Mouse (Mus musculus) neutrophil, adult 5-6 weeks (primary cell): ENCODE results near the gene Cnot4. TPM values are rescaled to one million over a fixed set of nuclear protein-coding genes. Genes with fewer than 3 reads are reported as not detected.
"Not testable (repeated sequence)": the region's sequence is repeated elsewhere in the genome, so short reads cannot be mapped to it uniquely, and the experiment has no call there.

Experiments used
- ATAC-seq: fragments of 151-379, 151-347 bp; 2 replicates; pipeline ENCODE4 v1.8.0; 2017; ENCODE audit warnings: mild to moderate bottlenecking, moderate TSS enrichment; ENCODE audit not compliant: insufficient number of reproducible peaks, poor library complexity, low FRiP score, severe bottlenecking; ENCODE audit errors: extremely low read depth
- total RNA-seq: library from RNA; stranded (forward); fragments of 200-1000 nt; gene quantifications from 2 replicates; pipeline ENCODE4 v1.2.3, GENCODE M21; 2017

Cnot4 gene
- total RNA-seq: 53.3 and 57.0 TPM in 2 replicates

DNA sequence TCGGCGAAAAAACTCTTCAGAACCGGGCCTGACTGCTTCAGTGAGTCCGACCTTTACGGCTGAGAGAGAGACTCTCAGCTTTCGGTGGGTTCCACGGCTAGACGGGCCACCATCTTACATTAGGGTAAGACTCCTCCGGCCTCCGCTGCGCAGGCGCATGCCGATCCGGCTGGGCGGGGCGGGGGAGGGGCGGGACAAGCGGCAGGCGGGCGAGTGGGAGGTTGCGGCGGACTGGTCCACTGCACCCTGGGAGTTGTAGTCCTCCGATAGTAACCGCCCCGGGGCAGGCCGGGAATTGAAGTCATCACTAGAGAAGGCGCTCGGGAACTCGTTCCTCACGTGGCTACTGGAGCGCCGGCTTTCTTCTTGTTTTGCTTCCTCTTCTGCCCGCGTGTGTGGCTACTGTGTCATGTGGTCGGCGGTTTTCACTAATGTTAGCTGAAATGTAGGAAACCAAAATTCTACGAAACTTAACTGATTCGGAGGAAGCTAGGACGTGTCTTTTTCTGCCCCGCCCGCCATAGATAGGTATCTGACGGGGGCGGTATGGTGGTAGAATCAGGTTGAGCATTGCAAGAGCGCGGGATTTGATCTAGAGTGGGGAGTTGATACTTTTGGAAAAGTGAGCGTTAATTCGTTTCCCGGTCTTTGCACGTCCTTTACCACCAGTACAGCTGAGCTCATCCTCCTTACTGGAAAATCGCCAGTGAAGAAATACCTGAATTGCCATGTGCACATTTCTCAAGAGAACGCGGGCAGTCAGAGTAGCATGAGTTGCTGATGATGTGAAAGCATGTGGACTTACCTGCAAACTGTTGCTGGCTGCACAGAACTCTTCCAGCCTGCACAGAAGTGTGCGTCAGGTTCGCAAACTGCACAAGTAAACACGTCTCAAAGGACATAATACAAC lies at the start of gene Cnot4:
Gene Cnot4 (minus strand): TSS at position 146 of the 910 bp plus-strand sequence.
- peak; percentile 98 for ATAC-seq

DNA sequence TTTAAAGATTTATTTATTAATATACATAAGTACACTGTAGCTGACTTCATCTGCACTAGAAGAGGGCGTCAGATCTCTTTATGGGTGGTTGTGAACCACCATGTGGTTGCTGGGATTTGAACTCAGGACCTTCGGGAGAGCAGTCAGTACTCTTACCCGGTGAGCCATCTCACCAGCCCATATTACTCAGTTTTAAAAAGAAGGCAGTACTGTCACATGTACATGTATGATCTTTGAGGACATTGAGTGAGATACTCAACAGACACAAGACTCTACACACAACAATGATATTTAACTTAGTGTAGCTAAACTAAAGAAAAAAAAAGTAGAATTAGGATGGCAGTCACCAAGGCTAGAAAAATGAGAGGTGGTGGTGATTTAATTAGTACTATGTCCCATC lies 45.8 kb upstream of the Cnot4 start:
- ATAC-seq: not testable (repeated sequence)

DNA sequence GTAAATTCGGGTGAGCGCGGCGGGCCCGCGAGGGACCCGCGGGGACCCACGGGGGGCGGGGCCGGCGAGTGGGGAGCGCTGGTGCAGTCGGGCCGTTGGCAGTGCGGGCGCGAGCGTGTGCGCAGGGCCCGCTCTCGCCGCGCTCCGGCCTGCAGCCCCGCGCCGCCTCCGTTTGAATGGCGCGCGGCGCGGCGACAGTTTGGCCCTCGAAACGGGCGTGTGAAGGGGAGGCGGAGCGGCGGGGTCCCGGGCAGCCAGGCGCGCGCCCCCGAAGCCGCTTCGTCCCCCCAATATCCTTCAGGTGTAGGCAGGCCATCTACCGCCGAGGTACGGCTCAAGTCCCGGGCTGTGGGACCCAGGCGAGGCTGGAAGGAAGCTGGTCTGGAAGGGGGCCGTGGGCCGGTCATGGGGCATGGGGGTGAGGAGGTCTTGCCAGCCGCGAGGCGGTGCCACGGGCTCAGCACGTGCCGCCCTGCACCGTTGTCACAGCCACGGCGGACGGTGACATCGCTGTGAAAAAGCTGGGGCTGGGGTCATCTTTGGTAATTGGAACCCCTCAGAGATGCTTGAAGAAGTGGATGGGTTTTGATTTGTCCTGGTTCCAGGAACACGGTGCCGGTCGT lies 44.2 kb upstream of the Cnot4 start:
- ATAC-seq: no peak

DNA sequence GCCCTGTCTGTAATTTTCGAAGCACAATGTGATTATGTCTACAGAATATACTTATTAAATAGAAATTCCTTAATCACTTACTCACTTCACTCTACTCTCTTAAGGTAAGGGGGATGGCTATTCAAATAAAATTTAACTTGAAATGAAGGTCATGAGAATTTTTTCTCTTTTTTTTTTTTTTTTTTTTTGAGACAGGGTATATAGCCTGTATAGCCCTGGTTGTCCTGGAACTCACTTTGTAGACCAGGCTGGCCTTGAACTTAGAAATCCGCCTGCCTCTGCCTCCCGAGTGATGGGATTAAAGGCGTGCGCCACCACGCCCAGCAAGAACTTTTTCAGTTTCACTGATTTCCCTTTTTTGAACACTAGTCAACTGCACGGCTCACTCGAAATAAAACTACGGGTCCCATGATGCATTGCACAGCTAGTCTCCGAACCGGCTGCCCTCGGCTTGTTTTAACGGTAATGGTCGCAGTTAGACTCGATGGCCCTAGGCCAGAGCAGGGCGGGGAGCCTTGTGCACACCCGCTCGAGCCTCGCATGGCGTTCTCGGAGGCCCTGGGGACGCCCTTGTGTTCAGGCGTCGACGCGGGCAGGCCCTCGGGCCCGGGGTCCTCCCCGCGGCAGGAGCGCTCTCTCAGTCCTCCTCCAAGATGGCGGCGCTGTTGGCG lies 43.6 kb upstream of the Cnot4 start, which contains the start of gene Nup205:
Gene Nup205 (plus strand): TSS at position 443 of the 671 bp plus-strand sequence.
- peak; percentile 87 for ATAC-seq

DNA sequence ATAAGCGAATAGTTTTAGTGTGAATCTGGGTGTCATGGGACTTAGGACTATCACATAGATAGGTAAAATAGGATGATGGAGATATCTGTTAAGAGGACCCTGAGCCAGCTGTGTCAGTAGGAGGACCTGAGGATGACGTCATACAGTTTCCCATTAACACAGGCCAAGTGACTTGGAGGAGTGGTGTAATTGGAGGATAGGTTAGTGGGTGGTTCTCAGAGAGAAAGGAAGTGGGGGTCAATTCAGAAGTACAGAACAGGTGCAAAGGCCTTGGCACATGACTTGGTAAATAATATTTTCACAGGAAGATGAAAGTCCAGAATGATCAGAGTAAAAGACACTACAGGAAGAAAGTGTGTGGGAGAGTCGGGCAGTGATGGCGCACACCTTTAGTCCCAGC lies 39.7 kb upstream of the Cnot4 start:
- no peak for ATAC-seq

DNA sequence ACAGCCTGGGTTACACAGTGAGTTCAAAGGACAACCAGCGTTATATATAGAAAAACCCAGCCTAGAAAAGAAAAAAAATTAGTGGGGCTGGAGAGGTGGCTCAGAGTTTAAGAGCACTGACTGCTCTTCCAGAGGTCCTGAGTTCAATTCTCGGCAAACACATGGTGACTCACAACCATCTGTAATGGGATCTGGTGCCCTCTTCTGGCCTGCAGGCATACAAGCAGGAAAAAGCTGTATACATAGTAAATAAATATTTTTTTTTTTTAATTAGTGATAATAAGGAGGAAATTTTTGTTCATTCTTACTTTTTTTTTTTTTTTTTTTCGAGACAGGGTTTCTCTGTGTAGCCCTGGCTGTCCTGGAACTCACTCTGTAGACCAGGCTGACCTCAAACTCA lies 38.5 kb upstream of the Cnot4 start:
- ATAC-seq: not testable (repeated sequence)

DNA sequence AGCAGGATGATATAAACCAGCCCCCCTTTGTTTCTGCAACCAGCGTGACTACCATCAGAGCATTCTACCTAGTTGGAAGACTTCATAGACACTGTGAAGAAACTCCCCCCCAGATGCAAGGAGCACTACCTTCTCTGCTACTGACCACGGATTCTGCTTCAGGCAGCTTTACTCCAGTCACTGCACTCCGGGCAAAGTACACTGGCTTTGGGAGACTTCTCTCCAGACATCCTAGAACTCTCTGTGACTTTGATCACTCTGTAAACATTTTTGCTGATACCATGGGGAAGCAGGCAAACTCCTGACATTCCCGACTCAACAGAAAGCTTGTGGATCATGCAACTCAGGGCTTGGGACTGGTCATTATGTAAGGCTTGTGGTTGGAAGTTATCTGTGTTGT lies 35.7 kb upstream of the Cnot4 start:
- ATAC-seq: no peak

DNA sequence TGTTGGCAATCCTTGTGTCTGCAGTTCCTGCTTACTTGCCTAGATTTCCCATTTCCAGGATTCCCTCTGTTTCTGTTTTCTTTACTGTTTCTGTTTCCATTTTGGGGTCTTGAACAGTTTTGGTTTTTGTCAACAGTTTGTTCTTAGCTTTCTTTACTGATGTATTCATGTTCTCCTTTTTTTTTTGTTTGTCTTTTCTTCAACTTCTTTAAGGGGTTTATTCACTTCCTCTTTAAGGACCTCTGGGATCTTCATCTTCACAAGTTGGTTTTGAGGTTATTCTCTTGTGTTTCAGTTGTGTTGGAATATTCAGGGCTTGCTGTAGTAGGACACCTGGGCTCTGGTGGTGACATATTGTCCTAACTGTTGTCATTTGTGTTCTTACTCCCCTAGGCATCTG lies 21.0 kb upstream of the Cnot4 start:
- ATAC-seq: no peak

DNA sequence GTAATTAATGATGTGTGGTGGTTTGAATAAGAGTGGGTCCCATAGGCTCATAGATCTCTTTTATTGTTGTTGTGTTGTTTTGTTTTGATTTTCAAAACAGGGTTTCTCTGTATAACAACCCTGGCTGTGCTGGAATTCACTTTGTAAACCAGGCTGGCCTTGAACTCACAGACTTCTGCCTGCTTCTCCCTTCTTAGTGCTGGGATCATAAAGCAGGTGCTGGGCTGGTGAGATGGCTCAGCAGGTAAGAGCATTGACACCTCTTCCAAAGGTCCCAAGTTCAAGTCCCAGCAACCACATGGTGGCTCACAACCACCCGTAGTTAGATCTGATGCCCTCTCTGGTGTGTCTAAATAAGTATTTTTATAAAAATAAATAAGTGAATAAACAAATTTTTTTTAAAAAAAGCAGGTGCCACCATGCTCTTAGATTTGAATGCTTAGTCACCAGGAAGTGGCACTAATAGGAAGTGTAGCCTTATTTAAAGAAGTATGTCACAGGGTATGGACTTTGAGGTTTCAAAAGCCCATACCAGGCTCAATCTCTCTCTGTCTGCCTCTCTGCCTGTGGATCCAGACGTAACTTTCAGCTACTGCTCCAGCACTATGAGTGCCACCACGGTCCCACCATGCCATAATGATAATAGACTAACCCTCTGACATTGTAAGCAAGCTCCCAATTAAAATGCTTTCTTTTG lies 14.3 kb upstream of the Cnot4 start:
- no peak for ATAC-seq

DNA sequence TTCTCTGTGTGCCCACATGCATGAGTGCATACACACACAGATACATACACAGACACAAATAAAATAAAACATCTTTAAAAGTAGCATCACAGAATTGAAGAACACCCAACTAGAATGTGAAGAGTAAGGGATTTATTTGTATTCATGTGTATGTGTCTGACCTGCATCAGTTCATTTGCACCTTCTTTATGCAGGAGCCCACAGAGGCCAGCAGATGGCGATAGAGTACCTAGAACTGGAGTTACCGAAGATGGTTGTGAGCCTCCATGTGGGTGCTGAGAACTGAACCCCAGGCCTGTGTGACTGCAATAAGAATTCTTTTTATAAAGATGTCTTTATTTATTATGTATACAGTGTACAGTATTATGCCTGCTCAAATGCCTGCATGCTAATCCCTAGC lies 12.0 kb upstream of the Cnot4 start:
- no peak for ATAC-seq

DNA sequence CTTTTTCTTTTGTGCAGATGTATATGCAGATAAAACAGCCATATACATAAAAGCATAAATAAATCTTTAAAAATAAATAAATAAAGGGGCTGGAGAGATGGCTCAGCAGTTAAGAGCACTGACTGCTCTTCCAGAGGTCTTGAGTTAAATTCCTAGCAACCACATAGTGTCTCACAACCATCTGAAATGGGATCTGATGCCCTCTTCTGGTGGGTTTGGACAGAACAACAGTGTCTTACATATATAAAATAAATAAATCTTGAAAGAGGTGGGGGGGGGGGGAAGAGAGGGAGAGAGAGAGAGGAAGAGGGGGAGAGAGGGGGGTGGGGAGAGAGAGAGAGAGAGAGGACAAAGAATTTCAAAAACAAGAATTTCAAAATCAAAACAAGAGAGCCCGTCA lies 6.8 kb upstream of the Cnot4 start:
- ATAC-seq: no peak

DNA sequence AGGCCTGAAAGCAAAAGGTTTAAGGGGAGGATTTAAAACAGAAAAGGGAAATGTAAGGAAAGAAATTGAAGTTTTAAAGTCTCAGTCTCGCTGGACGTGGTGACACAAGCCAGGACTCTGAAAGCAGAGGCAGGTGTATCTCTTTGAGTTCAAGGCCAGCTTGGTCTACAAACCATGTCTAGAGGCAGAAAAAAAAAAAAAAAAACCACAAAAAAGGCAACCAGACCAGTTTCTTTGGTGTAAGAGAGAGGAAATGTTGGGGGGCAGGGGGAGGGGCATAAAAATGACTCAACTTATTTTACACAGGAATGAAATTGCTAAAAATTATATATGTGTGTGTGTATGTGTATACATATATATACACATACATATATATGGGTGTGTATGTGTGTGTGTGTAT lies 1.3 kb upstream of the Cnot4 start:
- ATAC-seq: no peak

DNA sequence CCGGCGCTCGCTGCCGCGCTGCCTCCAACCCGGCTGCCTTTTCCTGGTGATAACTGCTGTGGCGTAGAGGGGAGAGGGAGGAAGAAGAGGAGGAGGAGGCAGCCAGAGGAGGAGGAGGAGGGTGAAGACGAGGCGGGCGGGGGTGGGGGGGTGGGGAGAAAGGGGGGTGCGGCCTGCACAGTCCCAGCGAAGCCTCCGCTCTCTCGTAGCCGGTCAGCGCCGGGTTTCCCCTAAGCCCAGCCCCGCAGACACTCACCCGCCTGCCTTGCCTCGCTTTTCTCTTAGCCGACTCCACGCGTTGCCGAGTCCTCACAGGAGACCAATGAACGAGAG lies 312 bp downstream of the Cnot4 start:
- peak; percentile 46 for ATAC-seq

DNA sequence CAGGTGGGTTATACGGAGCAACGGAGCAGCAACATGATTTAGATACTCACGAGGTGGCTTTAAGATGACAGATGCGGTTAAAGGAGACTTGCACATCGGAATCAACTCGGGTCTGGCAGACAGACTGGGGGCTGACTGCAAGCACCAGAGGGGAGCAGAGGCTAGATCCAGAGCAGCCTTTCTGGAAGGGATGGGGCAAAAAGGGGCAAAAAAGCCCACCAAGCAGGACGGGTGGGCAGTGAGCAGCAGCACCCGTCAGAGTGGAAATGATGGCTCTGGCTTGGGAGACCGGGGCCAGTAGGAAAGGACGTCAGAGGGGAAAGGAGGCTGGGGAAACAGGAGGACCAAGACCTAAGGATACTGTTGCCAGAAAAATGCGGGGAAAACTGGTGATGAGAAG lies 718 bp downstream of the Cnot4 start:
- no peak for ATAC-seq

DNA sequence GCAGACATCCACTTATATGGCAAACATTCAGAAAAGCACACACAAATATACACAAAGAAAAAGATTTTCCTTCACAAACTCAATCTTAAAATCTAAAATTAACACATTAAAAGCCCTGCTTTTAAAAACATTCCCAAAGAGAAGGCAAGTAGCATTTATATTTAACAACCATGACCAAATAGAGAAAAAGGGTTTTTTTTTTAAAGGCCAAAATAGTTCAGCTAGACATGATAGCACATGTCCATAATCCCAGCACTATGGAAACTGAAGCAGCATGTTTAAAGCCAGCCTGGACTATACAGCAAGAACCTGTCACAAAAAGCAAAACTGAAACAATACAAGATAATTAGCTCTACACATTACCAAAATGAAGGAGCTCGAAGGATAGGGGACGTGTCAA lies 11.0 kb downstream of the Cnot4 start:
- ATAC-seq: no peak

DNA sequence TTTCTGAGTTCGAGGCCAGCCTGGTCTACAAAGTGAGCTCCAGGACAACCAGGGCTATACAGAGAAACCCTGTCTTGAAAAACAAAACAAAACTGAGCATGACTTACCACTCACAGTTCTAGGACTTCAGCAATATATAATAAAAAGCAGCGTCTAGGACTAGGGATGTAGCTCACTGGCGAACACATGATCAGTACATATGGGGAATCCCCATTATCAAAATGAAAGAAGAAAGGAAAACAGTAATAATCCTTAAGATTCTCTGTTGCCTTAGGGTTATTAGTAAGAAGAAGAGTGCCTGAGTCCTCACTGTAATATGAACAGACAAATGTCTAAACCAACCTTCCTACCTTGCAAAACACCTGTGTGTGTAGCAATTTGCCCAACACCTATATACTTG lies 11.6 kb downstream of the Cnot4 start:
- ATAC-seq: no peak

DNA sequence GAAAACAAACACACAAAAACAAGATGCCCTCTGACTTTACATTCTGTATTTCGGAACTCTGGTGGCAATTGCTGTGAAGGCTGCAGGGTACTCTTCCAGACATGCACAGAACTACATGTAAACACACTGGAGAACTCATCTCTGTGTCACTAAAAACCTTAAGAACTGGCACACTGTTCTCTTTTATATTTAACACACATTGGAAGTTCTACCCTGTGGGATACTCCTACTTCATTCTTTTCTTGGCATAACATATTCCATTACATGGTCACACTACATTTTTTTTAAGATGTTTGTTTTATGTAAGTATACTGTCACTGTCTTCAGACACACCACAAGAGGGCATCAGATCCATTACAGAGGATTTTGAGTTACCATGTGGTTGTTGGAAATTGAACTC lies 31.1 kb downstream of the Cnot4 start:
- no peak for ATAC-seq

DNA sequence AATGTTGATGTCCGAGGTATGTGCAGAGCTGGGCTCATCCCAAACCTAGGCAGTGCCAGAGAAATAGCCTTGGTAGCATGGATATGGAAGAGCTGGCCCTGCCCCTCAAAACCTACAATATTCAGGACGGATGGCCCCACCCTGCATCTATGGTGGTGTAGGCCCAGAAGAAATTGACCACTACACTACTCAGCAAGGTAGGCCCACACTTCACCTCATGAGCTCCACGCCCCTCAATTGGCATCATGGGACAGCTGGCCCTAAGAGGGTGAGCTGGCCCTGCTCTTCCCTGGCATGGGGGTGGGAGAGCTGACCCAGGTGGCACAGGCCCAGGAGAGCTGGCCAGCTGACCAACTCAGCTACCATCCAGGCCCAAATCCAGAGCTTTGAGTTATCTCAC lies 48.6 kb downstream of the Cnot4 start:
- ATAC-seq: no peak

DNA sequence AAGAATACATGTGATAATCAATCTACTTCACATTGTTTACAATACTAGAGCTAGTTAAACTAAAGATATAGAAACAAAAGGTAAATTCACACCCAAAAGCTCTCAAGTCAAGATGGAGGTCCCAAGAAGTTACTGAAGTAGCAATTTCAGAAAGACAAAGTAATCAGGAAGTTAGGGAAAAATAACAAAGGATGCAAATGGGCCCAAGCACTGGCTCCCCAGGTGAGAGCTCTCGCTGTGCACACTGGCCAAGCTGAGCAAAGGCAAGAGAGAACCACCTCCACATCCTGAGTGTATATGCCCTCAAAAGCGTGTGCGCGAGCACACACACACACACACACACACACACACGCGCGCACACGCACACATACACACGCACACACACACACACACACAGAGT lies 58.4 kb downstream of the Cnot4 start:
- ATAC-seq: no peak
